In genomic region chr7:63925413-63926360, GRCm38 (mm10) we compare ENCODE assay signal across 8 mouse cellular contexts. TPM values are rescaled to one million over a fixed set of nuclear protein-coding genes. Genes with fewer than 3 reads are reported as not detected.
DNase-seq lines count a peak whose midpoint lies in the region; ATAC-seq lines count a peak whose summit lies in the region.

No protein-coding gene starts in this region.

- peak; percentile 38 for ATAC-seq in forebrain, embryonic 16.5 days
- peak; percentile 66 for ATAC-seq in intestine, embryonic 15.5 days
- no peak for ATAC-seq in liver, embryonic 15.5 days (ENCODE audit: insufficient read depth)
- peak; percentile 34 for ATAC-seq in neural tube, embryonic 15.5 days (ENCODE audit: low FRiP score)
- ATAC-seq in megakaryocyte-erythroid progenitor cell, adult 5-6 weeks (replicated peaks; ENCODE audit: low FRiP score, low TSS enrichment, poor library complexity, severe bottlenecking), result no peak

- H3K36me3 ChIP-seq in forebrain, embryonic 16.5 days (ENCODE audit: control insufficient read depth, insufficient read depth), result no peaks in the 10 kb centered on the region
- H3K36me3 ChIP-seq in intestine, embryonic 15.5 days, result no peaks in the 10 kb centered on the region
- H3K36me3 ChIP-seq in liver, embryonic 15.5 days (replicated peaks), result peaks cover 7% of the 10 kb centered on the region; the same call in 1 of the 2 replicates
- no peaks in the 10 kb centered on the region for H3K36me3 ChIP-seq in neural tube, embryonic 15.5 days

- no peaks in the 10 kb centered on the region for H3K9me3 ChIP-seq in forebrain, embryonic 16.5 days (ENCODE audit: control insufficient read depth, low read length)
- H3K9me3 ChIP-seq in intestine, embryonic 15.5 days, result no peaks in the 10 kb centered on the region
- no peaks in the 10 kb centered on the region for H3K9me3 ChIP-seq in liver, embryonic 15.5 days (replicated peaks)
- H3K9me3 ChIP-seq in neural tube, embryonic 15.5 days (replicated peaks), result no peaks in the 10 kb centered on the region

- no peak overlapping the region for H3K4me3 ChIP-seq in forebrain, embryonic 16.5 days (replicated peaks; ENCODE audit: low read length)
- H3K4me3 ChIP-seq in intestine, embryonic 15.5 days (replicated peaks), result no peak overlapping the region
- H3K4me3 ChIP-seq in liver, embryonic 15.5 days (replicated peaks), result no peak overlapping the region
- H3K4me3 ChIP-seq in neural tube, embryonic 15.5 days (replicated peaks), result no peak overlapping the region

- H3K4me1 ChIP-seq in forebrain, embryonic 16.5 days (replicated peaks; ENCODE audit: control insufficient read depth, insufficient read depth, low read length), result peaks cover 42% of the 10 kb centered on the region
- H3K4me1 ChIP-seq in intestine, embryonic 15.5 days (replicated peaks), result peaks cover 28% of the 10 kb centered on the region
- peaks cover 97% of the 10 kb centered on the region for H3K4me1 ChIP-seq in liver, embryonic 15.5 days (replicated peaks)
- peaks cover 60% of the 10 kb centered on the region for H3K4me1 ChIP-seq in neural tube, embryonic 15.5 days

- no peaks in the 10 kb centered on the region for H3K27me3 ChIP-seq in forebrain, embryonic 16.5 days (replicated peaks; ENCODE audit: control insufficient read depth, insufficient read depth, low read length)
- H3K27me3 ChIP-seq in intestine, embryonic 15.5 days (replicated peaks), result no peaks in the 10 kb centered on the region
- H3K27me3 ChIP-seq in liver, embryonic 15.5 days, result no peaks in the 10 kb centered on the region
- H3K27me3 ChIP-seq in neural tube, embryonic 15.5 days (replicated peaks), result no peaks in the 10 kb centered on the region

- 60% methylated on average over 14 of the region's 14 CpGs for WGBS in forebrain, embryonic 16.5 days
- 52% methylated on average over 14 of the region's 14 CpGs for WGBS in intestine, embryonic 15.5 days
- WGBS in liver, embryonic 15.5 days (ENCODE audit: insufficient replicate concordance), result 45% methylated on average over 14 of the region's 14 CpGs
- WGBS in neural tube, embryonic 15.5 days, result 52% methylated on average over 14 of the region's 14 CpGs

- no peak overlapping the region for H3K4me2 ChIP-seq in forebrain, embryonic 16.5 days (ENCODE audit: low read length)
- peak overlapping the region; percentile 36 for H3K4me2 ChIP-seq in intestine, embryonic 15.5 days (replicated peaks)
- H3K4me2 ChIP-seq in liver, embryonic 15.5 days, result peak overlapping the region; percentile 25
- 0 out of 2 replicates have a peak overlapping the region, but pooled peaks have one; percentile 15 for H3K4me2 ChIP-seq in neural tube, embryonic 15.5 days

- H3K27ac ChIP-seq in forebrain, embryonic 16.5 days (ENCODE audit: low read length), result peak overlapping the region; percentile 39
- H3K27ac ChIP-seq in intestine, embryonic 15.5 days, result peak overlapping the region; percentile 52
- no peak overlapping the region for H3K27ac ChIP-seq in liver, embryonic 15.5 days (replicated peaks)
- H3K27ac ChIP-seq in neural tube, embryonic 15.5 days (replicated peaks), result peak overlapping the region; percentile 61

- peak; percentile 71 for DNase-seq in layer of hippocampus, adult 11-12 months (ENCODE audit: low spot score)
- DNase-seq in layer of hippocampus, adult 9-10 months (ENCODE audit: low spot score), result no peak
- DNase-seq in T-cell, adult 2 months (ENCODE audit: low spot score), result peak; percentile 86

- H3K9ac ChIP-seq in forebrain, embryonic 16.5 days (replicated peaks; ENCODE audit: low read depth, low read length), result no peak overlapping the region
- no peak overlapping the region for H3K9ac ChIP-seq in intestine, embryonic 15.5 days
- peak overlapping the region; percentile 18; the same call in 1 of the 2 replicates for H3K9ac ChIP-seq in liver, embryonic 15.5 days
- no peak overlapping the region for H3K9ac ChIP-seq in neural tube, embryonic 15.5 days (replicated peaks)

RNA-seq across cellular contexts. Expression of gene E030018B13Rik, which starts 9.0 kb away (rescaled TPM):
- polyA plus RNA-seq in forebrain, embryonic 16.5 days (2015; fragmentation: Nextera tagmentation; extraction: Ambion mirVana), result 0.35 TPM in 1 of 2 replicates, not detected in the other
- not detected in 2 replicates for polyA plus RNA-seq in intestine, embryonic 15.5 days (2015; fragmentation: Nextera tagmentation; extraction: Ambion mirVana)
- polyA plus RNA-seq in liver, embryonic 15.5 days (2015; fragmentation: Nextera tagmentation; extraction: Ambion mirVana), result not detected in 2 replicates
- polyA plus RNA-seq in neural tube, embryonic 15.5 days (2015; fragmentation: Nextera tagmentation; extraction: Ambion mirVana), result not detected in 2 replicates
- not detected in 2 replicates for total RNA-seq in megakaryocyte-erythroid progenitor cell, adult 5-6 weeks (2014; fragmentation: Nextera tagmentation)
- total RNA-seq in megakaryocyte-erythroid progenitor cell, adult 5-6 weeks (2017), result 0.15 TPM in 1 of 2 replicates, not detected in the other

RNA-seq across cellular contexts. Expression of gene Klf13, which starts 13.0 kb away (rescaled TPM):
- polyA plus RNA-seq in forebrain, embryonic 16.5 days (2015; fragmentation: Nextera tagmentation; extraction: Ambion mirVana), result 31.1 and 33.7 TPM in 2 replicates
- 25.9 and 26.7 TPM in 2 replicates for polyA plus RNA-seq in intestine, embryonic 15.5 days (2015; fragmentation: Nextera tagmentation; extraction: Ambion mirVana)
- polyA plus RNA-seq in liver, embryonic 15.5 days (2015; fragmentation: Nextera tagmentation; extraction: Ambion mirVana), result 15.3 and 15.6 TPM in 2 replicates
- polyA plus RNA-seq in neural tube, embryonic 15.5 days (2015; fragmentation: Nextera tagmentation; extraction: Ambion mirVana), result 24.7 and 26.8 TPM in 2 replicates
- total RNA-seq in megakaryocyte-erythroid progenitor cell, adult 5-6 weeks (2014; fragmentation: Nextera tagmentation), result 36.6 and 56.3 TPM in 2 replicates
- 14.7 and 17.3 TPM in 2 replicates for total RNA-seq in megakaryocyte-erythroid progenitor cell, adult 5-6 weeks (2017)

Comparison
In these comparisons a context has a peak if more than half of its experiments do, and no peak if none do; other contexts are left out.
1. ATAC-seq: peak in forebrain, embryonic 16.5 days (single experiment), intestine, embryonic 15.5 days (single experiment) and neural tube, embryonic 15.5 days (single experiment); none in liver, embryonic 15.5 days (single experiment) and megakaryocyte-erythroid progenitor cell, adult 5-6 weeks (single experiment).